Mouse (Mus musculus) right cerebral cortex, adult 2 months (tissue): ENCODE measurements around the gene Nrg3.
"Not testable (repeated sequence)": the region's sequence is repeated elsewhere in the genome, so short reads cannot be mapped to it uniquely, and the experiment has no call there.

Experiments used
- DNase-seq, 2 experiments: peaks; one replicate each; pipeline ENCODE4 v3.0.0; 2021 to 2022; ENCODE audit warnings: low spot score in 2 of 2

Nrg3 gene

GRCm38 (mm10) chr14:39211472-39211871, 261.4 kb downstream of the Nrg3 start:
- no peak for DNase-seq

- no peak for DNase-seq
Measured at GRCm38 (mm10) chr14:39191946-39192345, 280.9 kb downstream of the Nrg3 start.

- no peak for DNase-seq
Measured at GRCm38 (mm10) chr14:39173709-39174108, 299.2 kb downstream of the Nrg3 start.

GRCm38 (mm10) chr14:39160140-39160539, 312.7 kb downstream of the Nrg3 start:
- peak; percentile 23 to 26 for DNase-seq

GRCm38 (mm10) chr14:39155462-39155861, 317.4 kb downstream of the Nrg3 start:
- DNase-seq: no peak

GRCm38 (mm10) chr14:39129766-39130165, 343.1 kb downstream of the Nrg3 start:
- DNase-seq: no peak

GRCm38 (mm10) chr14:39117977-39118376, 354.9 kb downstream of the Nrg3 start:
- DNase-seq: no peak

- DNase-seq: not testable (repeated sequence)
Measured at GRCm38 (mm10) chr14:39116522-39117231, 356.2 kb downstream of the Nrg3 start.

- DNase-seq: no peak
Measured at GRCm38 (mm10) chr14:39109566-39109965, 363.3 kb downstream of the Nrg3 start.

- peak; percentile 49 to 59 for DNase-seq
Measured at GRCm38 (mm10) chr14:39106776-39107175, 366.1 kb downstream of the Nrg3 start.

GRCm38 (mm10) chr14:39095219-39095618, 377.7 kb downstream of the Nrg3 start:
- no peak for DNase-seq

- peak; percentile 28 to 41 for DNase-seq
Measured at GRCm38 (mm10) chr14:39079461-39079860, 393.4 kb downstream of the Nrg3 start.

GRCm38 (mm10) chr14:39051542-39051941, 421.3 kb downstream of the Nrg3 start:
- no peak for DNase-seq

- no peak for DNase-seq
Measured at GRCm38 (mm10) chr14:39049021-39049420, 423.9 kb downstream of the Nrg3 start.

- DNase-seq: no peak
Measured at GRCm38 (mm10) chr14:39044290-39044689, 428.6 kb downstream of the Nrg3 start.

- DNase-seq: no peak
Measured at GRCm38 (mm10) chr14:39043793-39044192, 429.1 kb downstream of the Nrg3 start.

GRCm38 (mm10) chr14:39043384-39043783, 429.5 kb downstream of the Nrg3 start:
- DNase-seq: no peak

- DNase-seq: peak; percentile 41 to 57
Measured at GRCm38 (mm10) chr14:39039046-39039445, 433.8 kb downstream of the Nrg3 start.

- peak in 1 of 2 experiments; percentile 39 for DNase-seq
Measured at GRCm38 (mm10) chr14:39034482-39034881, 438.4 kb downstream of the Nrg3 start.

- no peak for DNase-seq
Measured at GRCm38 (mm10) chr14:39023065-39023464, 449.8 kb downstream of the Nrg3 start.

GRCm38 (mm10) chr14:39014126-39014525, 458.8 kb downstream of the Nrg3 start:
- no peak for DNase-seq

- DNase-seq: no peak
Measured at GRCm38 (mm10) chr14:38997843-38998242, 475.0 kb downstream of the Nrg3 start.

- no peak for DNase-seq
Measured at GRCm38 (mm10) chr14:38992574-38992866, 480.4 kb downstream of the Nrg3 start.
